Mouse (Mus musculus) lung, adult 2 months (tissue): ENCODE results near the gene Dbndd2. TPM values are rescaled to one million over a fixed set of nuclear protein-coding genes. Genes with fewer than 3 reads are reported as not detected.

Experiments
- DNase-seq: peaks from one replicate; pipeline ENCODE4 v3.0.0; 2022
- H3K4me1 ChIP-seq: fragments of 200-500 bp; 2 replicates; pipeline ENCODE4 v1.6.1; 2011; ENCODE audit warnings: low read length; ENCODE audit not compliant: control insufficient read depth, insufficient read depth
- H3K4me3 ChIP-seq: fragments of 200-500 bp; replicated peaks from 2 replicates; pipeline ENCODE3; 2011; ENCODE audit warnings: low read depth, mild to moderate bottlenecking, control low read depth, low read length; ENCODE audit errors: extremely low read depth
- CTCF ChIP-seq: fragments of 200-500 bp; IDR thresholded peaks from 2 replicates; pipeline ENCODE4 v1.5.1; 2011; ENCODE audit warnings: mild to moderate bottlenecking, low read length, control low read depth; ENCODE audit not compliant: insufficient read depth
- POLR2A ChIP-seq: fragments of 200-500 bp; IDR thresholded peaks from 2 replicates; pipeline ENCODE4 v1.6.1; 2011; ENCODE audit warnings: low read depth, mild to moderate bottlenecking, control low read depth, low read length, borderline replicate concordance; ENCODE audit errors: extremely low read depth
- WGBS: fragments of 180-500 bp; shearing (Covaris S2); methylation state at CpG from one replicate; pipeline ENCODE4 v1.1.7; 2018; 5-methylcytosine and 5-hydroxymethylcytosine counted together
- polyA plus RNA-seq: library from polyadenylated mRNA; depleted of rRNA; stranded (reverse); fragments of >200 nt; gene quantifications from 2 replicates; pipeline ENCODE4 v1.2.3, GENCODE M21; 2012

Dbndd2 gene
- polyA plus RNA-seq, 1 experiment: 52.6 TPM

DNA sequence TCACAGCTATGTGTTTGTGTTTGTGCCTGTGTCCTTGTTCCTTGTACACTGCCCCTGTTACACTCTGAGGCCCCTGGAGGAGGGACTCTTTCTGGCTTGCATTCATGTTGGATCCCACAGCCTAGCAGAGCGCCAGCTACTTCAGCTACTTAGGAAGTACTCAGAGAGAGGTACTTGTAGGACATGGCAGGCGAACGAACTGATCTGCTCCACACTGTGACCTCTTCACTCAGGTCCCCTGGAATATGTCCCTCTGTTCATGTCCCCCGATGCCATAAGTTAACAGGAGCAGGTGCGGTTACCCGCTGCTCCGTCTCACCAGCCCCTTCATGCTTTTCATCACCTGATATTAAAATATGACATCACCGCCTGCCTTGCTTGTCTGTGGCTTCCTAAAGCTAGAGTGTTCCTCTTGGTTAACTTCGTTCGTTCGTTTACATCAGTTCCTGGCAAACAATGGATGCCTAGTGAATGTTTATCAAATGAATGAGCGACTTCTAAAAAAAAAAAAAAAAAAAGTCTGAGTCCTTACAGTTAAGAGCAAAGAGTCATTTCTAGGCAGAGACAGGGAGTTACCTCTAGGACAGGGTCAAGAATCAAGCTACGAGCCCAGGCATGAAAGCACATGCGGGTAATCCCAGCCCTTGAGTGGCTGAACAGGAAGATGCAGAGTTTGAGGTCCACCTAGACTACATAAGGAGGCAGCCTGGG, 32.7 kb upstream of the Dbndd2 start:
- TF ChIP-seq CTCF (no peak), POLR2A (no peak)
- peaks cover 22% of the 10 kb centered on the region for H3K4me1 ChIP-seq
- peak; percentile 34 for DNase-seq
- H3K4me3 ChIP-seq: no peak overlapping the region
- WGBS: 38% methylated on average over 14 of the region's 14 CpGs

DNA sequence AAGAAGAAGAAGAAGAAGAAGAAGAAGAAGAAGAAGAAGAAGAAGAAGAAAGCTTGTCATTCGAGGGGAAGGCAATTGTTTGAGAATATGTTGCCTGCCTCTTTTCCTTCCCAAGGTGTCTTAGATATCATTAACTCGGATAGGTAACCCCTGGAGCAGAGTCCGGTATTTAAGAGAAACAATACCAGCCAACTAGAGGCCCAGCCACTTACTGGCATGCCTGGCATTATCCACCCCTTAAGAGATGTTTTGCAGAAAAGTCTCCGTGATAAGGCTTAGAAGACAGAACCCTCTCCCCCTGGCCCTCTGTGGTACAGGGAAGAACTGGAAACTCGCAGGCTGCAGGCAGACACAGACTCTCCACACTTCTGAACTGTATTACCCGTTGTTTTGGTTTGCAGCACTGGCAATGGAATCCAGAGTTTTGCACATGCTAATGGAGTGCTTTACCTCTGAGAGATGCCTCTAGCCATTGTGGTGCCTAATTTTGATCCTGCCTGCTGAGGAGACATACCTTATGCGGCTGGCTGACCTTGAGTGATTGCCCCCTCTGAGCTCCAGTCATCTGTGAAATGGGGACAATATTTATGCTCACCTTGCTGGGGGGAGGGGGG, 31.9 kb upstream of the Dbndd2 start:
- DNase-seq: no peak
- WGBS: 75% methylated on average over 7 of the region's 7 CpGs

DNA sequence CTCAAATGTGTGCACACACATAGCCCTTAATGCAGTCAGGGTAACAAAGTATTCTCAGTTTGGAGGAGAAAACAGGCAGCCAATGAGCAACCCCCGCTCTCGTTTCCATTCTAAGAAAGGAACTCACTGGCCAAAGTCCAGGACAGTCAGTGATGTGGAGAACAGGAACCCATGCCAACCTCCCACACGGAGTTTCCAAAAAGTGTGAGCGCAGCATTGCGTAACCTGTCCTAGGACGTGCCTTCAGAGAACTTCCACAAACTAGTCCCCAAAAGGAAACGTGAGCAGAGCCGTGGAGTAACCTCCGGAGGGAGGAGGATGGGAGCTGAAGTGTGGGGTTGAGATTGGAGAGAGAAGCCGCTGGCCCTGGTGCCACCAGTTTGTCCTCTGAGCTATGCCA, 31.1 kb upstream of the Dbndd2 start:
- Histone ChIP-seq H3K4me3 (no peak overlapping the region), H3K4me1 (peaks cover 22% of the 10 kb centered on the region)
- TF ChIP-seq CTCF: no peak
- no peak for TF ChIP-seq POLR2A
- 27% methylated on average over 10 of the region's 10 CpGs for WGBS
- peak; percentile 75 for DNase-seq

More for the DNA sequence above, 31.9 kb upstream of the Dbndd2 start:
- no peak for TF ChIP-seq POLR2A
- TF ChIP-seq CTCF: no peak
- H3K4me1 ChIP-seq: peaks cover 22% of the 10 kb centered on the region
- H3K4me3 ChIP-seq: no peak overlapping the region

DNA sequence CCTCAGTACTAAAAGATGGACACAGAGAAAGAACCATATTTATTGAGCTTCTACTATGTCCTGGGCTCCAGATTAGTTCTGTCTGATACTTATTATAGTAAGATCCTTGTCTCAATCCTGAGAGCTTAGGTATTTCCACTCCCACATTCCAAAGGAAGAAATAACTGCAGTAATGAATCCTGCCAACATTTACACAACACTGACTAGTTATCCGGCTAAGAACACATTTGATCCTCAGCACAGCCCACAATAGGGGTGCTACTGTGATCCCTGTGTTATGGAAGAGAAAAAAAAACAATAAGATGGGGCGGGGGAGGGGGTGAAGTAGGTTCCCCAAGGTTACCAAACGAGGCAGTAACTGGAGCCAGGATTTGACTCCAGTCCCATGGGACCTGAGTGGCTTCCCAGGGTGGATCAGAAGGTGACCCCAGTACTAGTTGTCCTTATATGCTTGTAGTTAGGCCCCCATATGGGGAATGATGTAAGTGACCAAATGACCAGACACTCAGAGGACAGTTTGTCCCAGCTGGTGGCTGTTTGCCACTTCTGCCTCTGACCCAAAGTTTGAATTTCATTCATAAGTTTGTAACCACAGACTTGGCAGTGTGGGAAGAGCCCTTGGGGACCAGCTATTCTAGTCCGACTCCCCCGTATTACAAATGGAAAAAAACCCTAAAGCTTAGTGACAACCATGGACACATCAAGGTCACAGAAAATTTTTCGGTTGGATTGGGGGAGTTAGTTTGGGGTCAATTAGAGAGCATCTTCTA, 30.3 kb upstream of the Dbndd2 start:
- TF ChIP-seq CTCF (no peak), POLR2A (no peak)
- Histone ChIP-seq H3K4me1 (peaks cover 22% of the 10 kb centered on the region), H3K4me3 (no peak overlapping the region)
- WGBS: 51% methylated on average over 6 of the region's 6 CpGs
- DNase-seq: peak; percentile 21

DNA sequence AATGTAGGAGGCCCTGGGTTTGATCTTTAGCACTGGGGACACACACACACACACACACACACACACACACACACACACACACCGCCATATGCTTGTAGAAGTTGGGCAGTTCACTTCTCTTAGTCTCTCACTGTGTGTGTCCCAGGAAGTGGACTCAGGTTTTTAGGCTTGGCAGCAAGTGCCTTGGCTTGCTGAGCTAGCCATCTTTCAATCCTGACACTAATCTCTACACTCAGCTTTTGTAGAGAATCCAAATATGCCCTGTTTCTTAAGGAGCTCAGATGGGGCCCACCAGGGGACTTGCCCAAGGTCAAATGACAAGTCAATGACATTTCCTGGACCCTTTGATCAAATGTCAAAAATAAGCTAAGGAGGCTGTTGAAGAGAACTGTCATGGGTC, 29.5 kb upstream of the Dbndd2 start:
- H3K4me3 ChIP-seq: no peak overlapping the region
- TF ChIP-seq CTCF (no peak), POLR2A (no peak)
- peak; percentile 9 for DNase-seq
- 72% methylated on average over 1 of the region's 1 CpGs for WGBS
- peaks cover 22% of the 10 kb centered on the region for H3K4me1 ChIP-seq

DNA sequence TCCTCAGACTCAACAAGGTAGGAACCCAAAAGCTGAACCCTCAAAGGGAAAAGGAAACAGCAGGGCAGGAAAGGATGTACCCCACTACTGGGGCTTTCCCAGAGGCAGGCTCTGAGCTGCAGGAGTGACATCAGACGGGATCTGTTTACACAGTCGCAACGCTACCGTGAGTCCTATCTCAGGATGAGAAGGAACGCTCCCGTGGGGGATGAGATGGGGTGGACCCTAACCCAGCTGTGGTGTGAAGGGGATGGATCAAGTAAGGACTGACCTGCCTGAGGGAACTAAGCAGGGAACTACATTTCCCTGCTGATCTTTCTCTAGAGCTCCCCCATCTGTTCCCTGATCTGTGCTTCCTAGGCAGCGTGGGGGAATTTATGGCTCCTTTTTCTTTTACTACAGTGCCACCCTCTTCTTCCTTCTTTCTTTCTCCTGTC, 29.0 kb upstream of the Dbndd2 start, which contains the start of gene Sys1:
TSS of gene Sys1 (plus strand) at position 101 of the 437 bp plus-strand sequence.
- peak; percentile 39 for DNase-seq
- TF ChIP-seq POLR2A (no peak), CTCF (no peak)
- peaks cover 23% of the 10 kb centered on the region for H3K4me1 ChIP-seq
- no peak within 1 kb of the TSS for H3K4me3 ChIP-seq
- 3% methylated on average over 7 of the region's 7 CpGs for WGBS

DNA sequence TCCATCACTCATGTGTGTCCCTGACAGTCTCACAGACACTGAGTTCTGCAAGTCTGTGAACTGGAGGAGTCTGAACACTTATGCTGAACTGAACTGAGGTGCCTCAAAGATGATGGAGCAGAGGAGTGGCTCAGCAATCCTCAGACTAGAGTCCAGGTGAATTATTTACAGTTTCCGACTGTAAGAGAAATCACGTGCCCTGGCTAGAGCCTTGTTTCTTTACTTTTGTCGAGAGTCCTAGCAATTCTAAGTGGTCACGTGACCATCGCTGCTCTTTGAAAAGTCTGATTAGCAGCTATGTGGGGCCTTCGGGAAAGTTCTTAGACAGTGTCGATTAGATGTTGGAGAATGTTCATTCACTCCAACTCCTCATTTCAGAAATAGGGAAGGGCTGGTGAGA, 28.0 kb upstream of the Dbndd2 start:
- TF ChIP-seq POLR2A (no peak), CTCF (no peak)
- Histone ChIP-seq H3K4me1 (peaks cover 18% of the 10 kb centered on the region), H3K4me3 (no peak overlapping the region)
- DNase-seq: peak; percentile 55
- WGBS: 49% methylated on average over 7 of the region's 7 CpGs

DNA sequence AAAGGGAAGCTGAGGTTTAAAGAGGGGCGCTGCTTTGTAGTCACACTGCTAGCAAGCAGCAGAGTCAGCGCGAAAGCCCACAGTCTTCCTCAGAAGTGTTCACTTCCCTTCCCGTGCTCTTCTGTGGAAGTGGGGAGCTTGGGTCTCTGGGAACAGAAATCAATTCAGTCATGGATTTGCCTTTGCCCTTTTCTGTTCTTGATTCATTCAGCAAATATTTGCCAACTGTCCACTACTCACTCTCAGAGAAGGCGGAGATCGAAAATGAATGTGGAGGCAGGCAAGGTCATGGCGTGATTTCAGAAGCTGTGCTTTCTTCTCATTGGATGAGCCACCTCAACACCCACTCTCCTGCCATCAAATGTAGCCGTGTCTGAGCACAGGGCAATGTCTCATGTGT, 27.4 kb upstream of the Dbndd2 start:
- TF ChIP-seq CTCF: no peak
- TF ChIP-seq POLR2A: no peak
- WGBS: 55% methylated on average over 8 of the region's 8 CpGs
- Histone ChIP-seq H3K4me3 (no peak overlapping the region), H3K4me1 (peaks cover 14% of the 10 kb centered on the region)
- DNase-seq: peak; percentile 23

DNA sequence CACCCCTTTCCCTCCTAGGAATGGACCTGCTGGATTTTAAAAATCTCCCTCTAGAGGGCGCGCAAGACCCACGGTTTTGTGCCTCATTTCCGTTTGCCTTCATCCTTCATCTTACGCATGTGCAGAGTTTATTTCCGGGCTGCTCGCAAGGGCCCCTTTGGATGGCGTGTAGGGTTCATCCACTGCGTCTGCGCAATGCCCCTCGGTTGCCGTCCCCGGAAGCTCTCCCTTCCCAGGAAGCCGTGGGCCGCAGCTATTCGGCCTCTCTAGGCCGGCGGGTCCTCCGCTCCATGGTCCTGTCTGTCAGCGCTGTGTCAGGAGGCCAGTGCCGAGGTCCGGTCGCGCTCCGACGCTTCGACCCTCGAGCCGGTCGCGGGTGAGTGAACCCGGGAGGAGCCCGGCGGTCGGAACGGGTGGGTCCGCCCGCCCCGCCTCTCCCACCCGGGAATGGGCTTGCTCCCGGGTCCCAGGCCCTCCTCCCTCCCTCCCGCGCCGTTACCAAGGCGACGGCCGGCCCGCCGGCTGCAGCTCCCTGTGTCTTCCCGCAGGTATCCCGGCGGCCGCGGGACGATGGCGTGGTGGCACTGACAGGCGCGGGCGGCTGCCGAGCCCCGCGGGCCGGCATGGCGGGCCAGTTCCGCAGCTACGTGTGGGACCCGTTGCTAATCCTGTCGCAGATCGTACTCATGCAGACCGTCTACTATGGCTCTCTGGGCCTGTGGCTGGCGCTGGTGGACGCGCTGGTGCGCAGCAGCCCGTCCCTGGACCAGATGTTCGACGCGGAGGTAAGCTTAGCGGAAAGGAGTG, 25.0 kb upstream of the Dbndd2 start, which contains the start of gene Gm20458:
TSS of gene Gm20458 (plus strand) at position 223 of the 807 bp plus-strand sequence.
- TF ChIP-seq CTCF: peak; percentile 64
- peak; percentile 73; the same call in 1 of the 2 replicates for TF ChIP-seq POLR2A
- under 1% methylated on average over 62 of the region's 79 CpGs for WGBS
- H3K4me3 ChIP-seq: peak within 1 kb of the TSS; percentile 73
- peak; percentile 91 for DNase-seq
- peaks cover 10% of the 10 kb centered on the region for H3K4me1 ChIP-seq
